Mouse (Mus musculus) CH12.LX (cell line): Measurements from ENCODE around the gene Etv6. TPM values are rescaled to one million over a fixed set of nuclear protein-coding genes. Genes with fewer than 3 reads are reported as not detected.

Experiments used
- DNase-seq: peaks from one replicate; pipeline ENCODE4 v3.0.0-alpha.2; 2013; ENCODE audit errors: extremely low read depth
- H3K27ac ChIP-seq: 2 replicates; pipeline ENCODE4 v1.5.1; 2012; ENCODE audit warnings: low read depth, mild to moderate bottlenecking, control low read depth, moderate library complexity; ENCODE audit not compliant: insufficient read depth
- H3K27me3 ChIP-seq: replicated peaks from 2 replicates; pipeline ENCODE3; 2012; ENCODE audit warnings: inconsistent platforms
- H3K36me3 ChIP-seq, 2 experiments: replicated peaks in 1 of 2; 2 replicates each; pipeline versions ENCODE3 to v1.6.1; 2012; ENCODE audit warnings: inconsistent platforms in 1 of 2, low read length in 1 of 2, mild to moderate bottlenecking in 1 of 2, mixed read lengths in 1 of 2, moderate library complexity in 1 of 2; ENCODE audit not compliant: control insufficient read depth in 1 of 2, insufficient read depth in 1 of 2
- H3K4me1 ChIP-seq, 2 experiments: 2 replicates each; pipeline ENCODE4 v1.6.1; 2012; ENCODE audit warnings: inconsistent platforms in 1 of 2, moderate library complexity in 1 of 2; ENCODE audit not compliant: insufficient read depth in 2 of 2, control insufficient read depth in 1 of 2
- H3K4me2 ChIP-seq: 2 replicates; pipeline ENCODE4 v1.6.1; 2012; ENCODE audit warnings: low read depth, mild to moderate bottlenecking, control low read depth; ENCODE audit not compliant: poor library complexity, insufficient read depth, severe bottlenecking
- H3K4me3 ChIP-seq, 3 experiments: fragments of 150-350 bp in 1 of 3; sonication (generic) in 1 of 3; replicated peaks in 1 of 3; 2 replicates each; pipeline versions ENCODE3 to v1.5.1; 2011 to 2012; ENCODE audit warnings: low read depth in 2 of 3, low read length in 2 of 3, mild to moderate bottlenecking in 2 of 3, moderate library complexity in 2 of 3, control low read depth in 1 of 3, improper control_type of control experiment in 1 of 3, inconsistent platforms in 1 of 3, mixed read lengths in 1 of 3; ENCODE audit not compliant: poor library complexity in 1 of 3
- H3K79me2 ChIP-seq: replicated peaks from 2 replicates; pipeline ENCODE4 v1.6.1; 2012; ENCODE audit warnings: mild to moderate bottlenecking, moderate library complexity; ENCODE audit not compliant: control insufficient read depth, poor library complexity, insufficient read depth, severe bottlenecking; ENCODE audit errors: extremely low read depth
- H3K9ac ChIP-seq: 2 replicates; pipeline ENCODE4 v1.6.1; 2012; ENCODE audit warnings: low read depth, mild to moderate bottlenecking, control low read depth, moderate library complexity; ENCODE audit not compliant: insufficient read depth
- H3K9me3 ChIP-seq: replicated peaks from 2 replicates; pipeline ENCODE3; 2012; ENCODE audit warnings: low read length, inconsistent platforms, mixed read lengths
- CHD1 ChIP-seq: IDR thresholded peaks from 2 replicates; pipeline ENCODE4 v1.6.1; 2012; ENCODE audit warnings: low read depth, low read length, improper control_type of control experiment, inconsistent platforms
- MYC ChIP-seq: IDR thresholded peaks from 2 replicates; pipeline ENCODE4 v1.6.1; 2011; ENCODE audit warnings: low read depth, mild to moderate bottlenecking, improper control_type of control experiment, low read length
- NRF1 ChIP-seq: IDR thresholded peaks from 2 replicates; pipeline ENCODE4 v1.6.1; 2014; ENCODE audit warnings: low read depth, mild to moderate bottlenecking, inconsistent platforms, low read length, improper control_type of control experiment, moderate library complexity
- PAX5 ChIP-seq: IDR thresholded peaks from 2 replicates; pipeline ENCODE4 v1.6.1; 2012; ENCODE audit warnings: low read length, inconsistent platforms, mixed read lengths
- TCF12 ChIP-seq: IDR thresholded peaks from 2 replicates; pipeline ENCODE4 v1.6.1; 2014; ENCODE audit warnings: low read depth, mild to moderate bottlenecking, inconsistent platforms, low read length, improper control_type of control experiment
- UBTF ChIP-seq: IDR thresholded peaks from 2 replicates; pipeline ENCODE4 v1.6.1; 2012; ENCODE audit warnings: low read depth, mild to moderate bottlenecking, inconsistent platforms, low read length, improper control_type of control experiment, moderate library complexity
- dilution Hi-C: fragments of 300-500 bp; cut with MboI; formaldehyde crosslinking; loops from 2 replicates; pipeline ENCODE4 v1.14.3; 2020; ENCODE audit warnings: low sequenced_read_pairs; ENCODE audit not compliant: extremely low pct_unique_long_range_greater_than_20kb, extremely low pct_ligation_motif_present
- in situ Hi-C: fragments of 300-500 bp; cut with MboI; formaldehyde crosslinking; loops from 3 replicates; pipeline ENCODE4 v1.14.3; 2019; ENCODE audit warnings: low sequenced_read_pairs, low pct_ligation_motif_present, low pct_unique_long_range_greater_than_20kb, mixed read lengths
- polyA plus RNA-seq: library from polyadenylated mRNA; unstranded; fragments of >175 nt; gene quantifications from 2 replicates; pipeline ENCODE4 v1.2.1, GENCODE M21; 2012; ENCODE audit warnings: low read depth; ENCODE audit not compliant: insufficient read length
- total RNA-seq, 2 experiments: library from RNA; depleted of rRNA; stranded (reverse); fragments of 300-350 nt in 1 of 2; fragments of >200 nt in 1 of 2; gene quantifications; 2 replicates each; pipeline ENCODE4 v1.2.3; 2012 to 2014

Gene Etv6
- total and polyA plus RNA-seq, 3 experiments = 7.6 to 29.5 (median 10.1) TPM

DNA sequence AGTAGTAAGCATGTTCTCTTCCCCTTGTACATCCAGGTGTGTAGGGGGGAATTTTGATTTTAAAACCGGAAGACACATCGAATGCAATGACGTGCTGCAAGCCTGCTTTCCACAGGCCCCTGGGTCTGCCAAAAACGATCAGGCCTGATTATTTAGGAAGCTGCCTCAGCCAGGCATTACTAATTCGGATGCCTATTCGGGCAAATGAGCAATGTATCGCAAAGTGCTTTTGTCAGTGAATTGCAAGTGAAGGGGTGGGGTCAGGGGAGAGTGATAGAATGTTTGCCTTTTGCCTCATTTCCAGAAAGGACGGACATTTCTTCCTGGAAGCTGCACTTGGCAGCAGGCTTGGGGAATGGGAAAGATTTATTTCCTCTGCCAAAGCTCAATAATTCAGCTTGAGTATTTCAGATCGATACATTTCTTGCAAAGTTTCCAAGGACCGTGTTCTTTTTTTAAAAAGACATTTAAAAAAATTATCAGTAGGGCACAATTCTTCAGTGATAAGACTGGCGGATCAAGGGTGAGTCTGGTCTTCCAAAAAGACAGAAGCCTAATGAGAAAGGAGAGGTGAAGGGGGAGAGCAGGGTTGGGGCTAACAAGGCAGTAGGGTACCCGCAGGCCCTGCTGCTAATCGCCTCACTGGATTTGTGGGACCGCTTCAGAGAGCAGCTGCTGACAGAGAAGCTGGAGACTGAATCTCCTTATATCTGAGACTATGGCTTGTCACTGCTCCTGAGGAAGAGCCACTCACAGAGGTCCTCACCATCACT, 172.9 kb downstream of the Etv6 start:
- Histone ChIP-seq H3K36me3 (peaks cover 2 to 64% of the 10 kb centered on the region in 2 experiments), H3K79me2 (no peaks in the 10 kb centered on the region), H3K27ac (peak overlapping the region; percentile 13), H3K4me1 (peaks cover 10 to 76% of the 10 kb centered on the region in 2 experiments), H3K4me3 (no peak overlapping the region), H3K9ac (peak overlapping the region; percentile 10; the same call in 1 of the 2 replicates), H3K9me3 (no peaks in the 10 kb centered on the region), H3K27me3 (no peaks in the 10 kb centered on the region), H3K4me2 (peak overlapping the region; percentile 74)
- in situ Hi-C loops = loop anchor here (25.0 kb wide), 1 partner anchor 171 kb away; the partner anchor contains the start of gene Etv6
- dilution Hi-C loops = no loop called here
- DNase-seq = no peak
- no peak for TF ChIP-seq MYC

DNA sequence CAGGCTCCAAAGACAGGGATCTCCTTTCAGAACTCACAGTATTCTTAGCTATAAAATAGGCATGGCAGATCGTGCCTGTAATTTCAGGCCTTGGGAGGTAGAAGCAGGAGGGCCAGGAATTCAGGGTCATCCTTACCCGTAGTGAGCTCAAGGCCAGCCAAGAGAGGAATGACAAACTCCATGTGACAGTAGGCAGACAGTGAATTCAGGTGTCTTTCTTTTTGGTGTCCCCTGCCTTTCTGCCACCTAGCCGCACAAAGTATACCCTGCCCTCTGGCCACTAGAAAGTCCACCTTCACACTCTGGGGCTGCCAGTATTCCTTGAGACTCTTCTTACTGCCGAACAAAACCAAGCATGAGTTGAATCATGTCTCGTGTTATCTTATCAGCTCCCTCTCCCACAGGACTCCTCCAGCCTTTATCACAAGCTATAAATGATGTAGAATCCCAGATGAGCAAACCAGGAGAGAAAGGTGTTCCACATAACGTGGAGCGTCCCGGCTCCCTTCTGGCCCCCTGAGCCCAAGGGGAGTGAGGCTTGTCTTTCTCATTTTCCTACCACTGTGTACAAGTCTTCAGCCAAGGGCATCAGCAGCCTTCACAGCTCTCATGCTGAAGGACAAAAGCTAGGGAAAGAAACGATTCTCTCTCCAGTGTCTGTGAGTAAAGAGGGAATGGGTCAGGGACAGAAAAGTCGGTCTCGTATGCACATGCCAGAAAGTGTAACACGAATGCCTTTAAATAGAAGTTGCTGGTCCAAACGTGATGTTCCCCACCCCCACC, 175.4 kb downstream of the Etv6 start:
- peaks cover 10 to 62% of the 10 kb centered on the region in 2 experiments for H3K4me1 ChIP-seq
- H3K9ac ChIP-seq = no peak overlapping the region
- dilution Hi-C loops = no loop called here
- H3K4me3 ChIP-seq = no peak overlapping the region
- H3K9me3 ChIP-seq = no peaks in the 10 kb centered on the region
- H3K4me2 ChIP-seq = no peak overlapping the region
- H3K36me3 ChIP-seq = peaks cover 0 to 59% of the 10 kb centered on the region in 2 experiments
- in situ Hi-C loops = loop anchor here (25.0 kb wide), 1 partner anchor 174 kb away; the partner anchor contains the start of gene Etv6
- no peak for DNase-seq
- no peaks in the 10 kb centered on the region for H3K27me3 ChIP-seq
- no peak overlapping the region for H3K27ac ChIP-seq
- no peak for TF ChIP-seq TCF12
- no peak for TF ChIP-seq UBTF
- TF ChIP-seq NRF1 = no peak
- no peaks in the 10 kb centered on the region for H3K79me2 ChIP-seq

DNA sequence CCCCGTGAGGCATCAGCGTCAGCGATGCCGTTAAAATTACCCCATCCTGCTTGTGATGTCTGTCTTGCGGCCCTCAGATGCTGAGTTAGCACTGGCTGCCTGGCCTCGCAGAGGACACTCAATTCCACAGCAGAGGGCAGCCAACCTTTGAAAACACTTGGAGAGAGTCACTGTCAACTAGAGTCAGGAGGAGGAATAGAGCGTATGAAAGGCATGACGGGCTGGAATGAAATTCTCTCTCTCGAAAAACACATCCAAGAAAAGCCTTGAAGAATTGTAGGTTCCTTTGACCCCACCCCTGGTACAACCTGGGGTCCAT, 175.9 kb downstream of the Etv6 start:
- H3K27ac ChIP-seq = no peak overlapping the region
- H3K27me3 ChIP-seq = no peaks in the 10 kb centered on the region
- no peak overlapping the region for H3K4me3 ChIP-seq
- dilution Hi-C loops (no loop called here), in situ Hi-C loops (loop anchor here (25.0 kb wide), 1 partner anchor 174 kb away; the partner anchor contains the start of gene Etv6)
- H3K4me2 ChIP-seq = no peak overlapping the region
- TF ChIP-seq PAX5 (no peak), CHD1 (no peak)
- no peaks in the 10 kb centered on the region for H3K9me3 ChIP-seq
- peaks cover 0 to 57% of the 10 kb centered on the region in 2 experiments for H3K36me3 ChIP-seq
- no peak overlapping the region for H3K9ac ChIP-seq
- DNase-seq = no peak
- H3K79me2 ChIP-seq = no peaks in the 10 kb centered on the region
- H3K4me1 ChIP-seq = peaks cover 10 to 58% of the 10 kb centered on the region in 2 experiments
